Mouse (Mus musculus) hindbrain, embryonic 11.5 days (tissue): Measurements from ENCODE around the gene Ssbp3. TPM values are rescaled to one million over a fixed set of nuclear protein-coding genes. Genes with fewer than 3 reads are reported as not detected.

Experiments
- ATAC-seq: fragments of 200-750 bp; cut with Nextera tagmentation; 2 replicates; pipeline ENCODE4 v1.8.0; 2017; ENCODE audit warnings: mild to moderate bottlenecking, moderate TSS enrichment, moderate library complexity; ENCODE audit not compliant: low FRiP score
- DNase-seq: peaks from one replicate; pipeline ENCODE4 v3.0.0-alpha.2; 2015; ENCODE audit warnings: low spot score
- H3K27ac ChIP-seq: fragments of 300-500 bp; sonication (generic); 2 replicates; pipeline ENCODE4 v1.5.1; 2014; ENCODE audit warnings: mild to moderate bottlenecking, low read depth, low read length
- H3K27me3 ChIP-seq: fragments of 300-500 bp; sonication (generic); 2 replicates; pipeline ENCODE4 v1.6.1; 2014; ENCODE audit warnings: mild to moderate bottlenecking, low read length, moderate library complexity, mixed read lengths; ENCODE audit not compliant: control insufficient read depth, insufficient read depth
- H3K36me3 ChIP-seq: fragments of 300-500 bp; sonication (generic); 2 replicates; pipeline ENCODE4 v1.6.1; 2014; ENCODE audit warnings: mild to moderate bottlenecking, low read length, moderate library complexity, mixed read lengths; ENCODE audit not compliant: control insufficient read depth, insufficient read depth
- H3K4me1 ChIP-seq: fragments of 300-500 bp; sonication (generic); replicated peaks from 2 replicates; pipeline ENCODE4 v1.6.1; 2014; ENCODE audit warnings: low read length, mixed read lengths; ENCODE audit not compliant: control insufficient read depth, insufficient read depth
- H3K4me2 ChIP-seq: fragments of 300-500 bp; sonication (generic); replicated peaks from 2 replicates; pipeline ENCODE4 v1.6.1; 2014; ENCODE audit warnings: mild to moderate bottlenecking, low read depth, low read length
- H3K4me3 ChIP-seq: fragments of 300-500 bp; sonication (generic); 2 replicates; pipeline ENCODE4 v1.5.1; 2014; ENCODE audit warnings: low read depth, low read length
- H3K9ac ChIP-seq: fragments of 300-500 bp; sonication (generic); 2 replicates; pipeline ENCODE4 v1.6.1; 2014; ENCODE audit warnings: low read depth, low read length
- H3K9me3 ChIP-seq: fragments of 300-500 bp; sonication (generic); 2 replicates; pipeline ENCODE4 v1.6.1; 2016; ENCODE audit warnings: low read length; ENCODE audit not compliant: control insufficient read depth
- WGBS: fragments of 180-500 bp; shearing (Covaris S2); extraction: QIAGEN DNeasy Blood & Tissue Kit; methylation state at CpG from one replicate; pipeline ENCODE4 v1.1.7; 2014; 5-methylcytosine and 5-hydroxymethylcytosine counted together
- polyA plus RNA-seq: library from polyadenylated mRNA; unstranded; fragments of >200 nt; fragmentation: Nextera tagmentation; extraction: Ambion mirVana; gene quantifications from 2 replicates; pipeline ENCODE4 v1.2.1, GENCODE M21; 2014

The Ssbp3 gene
- polyA plus RNA-seq, 1 experiment from 2014 or later, result 159 TPM

- H3K4me1 ChIP-seq, result peaks cover 36% of the 10 kb centered on the region
- no peaks in the 10 kb centered on the region for H3K27me3 ChIP-seq
- no peaks in the 10 kb centered on the region for H3K36me3 ChIP-seq
- 86% methylated on average over 2 of the region's 2 CpGs for WGBS
- ATAC-seq (no peak), DNase-seq (no peak)
- no peaks in the 10 kb centered on the region for H3K9me3 ChIP-seq
- H3K9ac ChIP-seq, result no peak overlapping the region
- no peak overlapping the region for H3K27ac ChIP-seq
- no peak overlapping the region for H3K4me3 ChIP-seq
- H3K4me2 ChIP-seq, result no peak overlapping the region
Observed at GRCm38 (mm10) chr4:106943627-106944026, 33.1 kb downstream of the Ssbp3 start.

GRCm38 (mm10) chr4:106944898-106945297 lies 34.4 kb downstream of the Ssbp3 start:
- H3K27me3 ChIP-seq, result no peaks in the 10 kb centered on the region
- no peaks in the 10 kb centered on the region for H3K36me3 ChIP-seq
- no peak overlapping the region for H3K4me2 ChIP-seq
- no peak overlapping the region for H3K27ac ChIP-seq
- H3K9ac ChIP-seq, result no peak overlapping the region
- no peak overlapping the region for H3K4me3 ChIP-seq
- no peaks in the 10 kb centered on the region for H3K9me3 ChIP-seq
- H3K4me1 ChIP-seq, result peaks cover 32% of the 10 kb centered on the region
- 85% methylated on average over 3 of the region's 3 CpGs for WGBS
- no peak for ATAC-seq
- DNase-seq, result no peak

GRCm38 (mm10) chr4:106947741-106948140 lies 37.2 kb downstream of the Ssbp3 start:
- Histone ChIP-seq H3K4me2 (no peak overlapping the region), H3K27me3 (no peaks in the 10 kb centered on the region), H3K36me3 (no peaks in the 10 kb centered on the region), H3K27ac (no peak overlapping the region), H3K9me3 (no peaks in the 10 kb centered on the region), H3K4me3 (no peak overlapping the region), H3K9ac (no peak overlapping the region), H3K4me1 (peaks cover 18% of the 10 kb centered on the region)
- ATAC-seq, result no peak
- no peak for DNase-seq
- WGBS, result 85% methylated on average over 3 of the region's 3 CpGs

- H3K27me3 ChIP-seq, result no peaks in the 10 kb centered on the region
- WGBS, result 70% methylated on average over 7 of the region's 7 CpGs
- H3K9me3 ChIP-seq, result no peaks in the 10 kb centered on the region
- no peak overlapping the region for H3K9ac ChIP-seq
- no peak overlapping the region for H3K4me2 ChIP-seq
- no peaks in the 10 kb centered on the region for H3K36me3 ChIP-seq
- ATAC-seq (no peak), DNase-seq (no peak)
- no peak overlapping the region for H3K4me3 ChIP-seq
- peaks cover 22% of the 10 kb centered on the region for H3K4me1 ChIP-seq
- H3K27ac ChIP-seq, result no peak overlapping the region
Observed at GRCm38 (mm10) chr4:106948546-106948945, 38.0 kb downstream of the Ssbp3 start.

- H3K4me2 ChIP-seq, result no peak overlapping the region
- H3K4me3 ChIP-seq, result no peak overlapping the region
- H3K9ac ChIP-seq, result no peak overlapping the region
- H3K27me3 ChIP-seq, result no peaks in the 10 kb centered on the region
- H3K4me1 ChIP-seq, result peaks cover 22% of the 10 kb centered on the region
- no peaks in the 10 kb centered on the region for H3K9me3 ChIP-seq
- ATAC-seq (no peak), DNase-seq (no peak)
- no peaks in the 10 kb centered on the region for H3K36me3 ChIP-seq
- no peak overlapping the region for H3K27ac ChIP-seq
- WGBS, result 59% methylated on average over 6 of the region's 6 CpGs
Observed at GRCm38 (mm10) chr4:106949200-106949599, 38.7 kb downstream of the Ssbp3 start.

GRCm38 (mm10) chr4:106950801-106951200 lies 40.3 kb downstream of the Ssbp3 start:
- ATAC-seq (no peak), DNase-seq (no peak)
- Histone ChIP-seq H3K27me3 (no peaks in the 10 kb centered on the region), H3K36me3 (no peaks in the 10 kb centered on the region), H3K9ac (no peak overlapping the region), H3K27ac (no peak overlapping the region), H3K4me2 (no peak overlapping the region), H3K4me1 (peaks cover 27% of the 10 kb centered on the region), H3K4me3 (no peak overlapping the region), H3K9me3 (no peaks in the 10 kb centered on the region)
- WGBS, result 74% methylated on average over 4 of the region's 4 CpGs

- DNase-seq (no peak), ATAC-seq (no peak)
- no peaks in the 10 kb centered on the region for H3K36me3 ChIP-seq
- no peak overlapping the region for H3K4me2 ChIP-seq
- H3K4me1 ChIP-seq, result peaks cover 25% of the 10 kb centered on the region
- no peaks in the 10 kb centered on the region for H3K9me3 ChIP-seq
- H3K27ac ChIP-seq, result no peak overlapping the region
- H3K27me3 ChIP-seq, result no peaks in the 10 kb centered on the region
- WGBS, result 59% methylated on average over 4 of the region's 4 CpGs
- no peak overlapping the region for H3K9ac ChIP-seq
- H3K4me3 ChIP-seq, result no peak overlapping the region
Observed at GRCm38 (mm10) chr4:106951455-106951854, 41.0 kb downstream of the Ssbp3 start.

- H3K4me1 ChIP-seq, result peaks cover 21% of the 10 kb centered on the region
Observed at GRCm38 (mm10) chr4:106953221-106953620, 42.7 kb downstream of the Ssbp3 start.

GRCm38 (mm10) chr4:106953760-106954159 lies 43.3 kb downstream of the Ssbp3 start:
- H3K36me3 ChIP-seq, result no peaks in the 10 kb centered on the region

More at GRCm38 (mm10) chr4:106953221-106953620, 42.7 kb downstream of the Ssbp3 start:
- Histone ChIP-seq H3K27me3 (no peaks in the 10 kb centered on the region), H3K9me3 (no peaks in the 10 kb centered on the region), H3K4me3 (no peak overlapping the region), H3K27ac (no peak overlapping the region), H3K9ac (no peak overlapping the region; the same call in 1 of the 2 replicates), H3K4me2 (no peak overlapping the region), H3K36me3 (no peaks in the 10 kb centered on the region)
- ATAC-seq (no peak), DNase-seq (no peak)

More at GRCm38 (mm10) chr4:106953760-106954159, 43.3 kb downstream of the Ssbp3 start:
- ATAC-seq (no peak), DNase-seq (no peak)
- peaks cover 20% of the 10 kb centered on the region for H3K4me1 ChIP-seq
- no peak overlapping the region for H3K9ac ChIP-seq
- H3K27me3 ChIP-seq, result no peaks in the 10 kb centered on the region
- WGBS, result 84% methylated on average over 5 of the region's 5 CpGs
- no peak overlapping the region for H3K4me3 ChIP-seq
- no peaks in the 10 kb centered on the region for H3K9me3 ChIP-seq
- no peak overlapping the region for H3K4me2 ChIP-seq
- H3K27ac ChIP-seq, result no peak overlapping the region
